Mouse (Mus musculus) layer of hippocampus, adult 9-11 months (tissue): ENCODE results near the gene Ky.

Source experiments
- DNase-seq: peaks from one replicate; pipeline ENCODE4 v3.0.0; 2022

Gene Ky

DNA sequence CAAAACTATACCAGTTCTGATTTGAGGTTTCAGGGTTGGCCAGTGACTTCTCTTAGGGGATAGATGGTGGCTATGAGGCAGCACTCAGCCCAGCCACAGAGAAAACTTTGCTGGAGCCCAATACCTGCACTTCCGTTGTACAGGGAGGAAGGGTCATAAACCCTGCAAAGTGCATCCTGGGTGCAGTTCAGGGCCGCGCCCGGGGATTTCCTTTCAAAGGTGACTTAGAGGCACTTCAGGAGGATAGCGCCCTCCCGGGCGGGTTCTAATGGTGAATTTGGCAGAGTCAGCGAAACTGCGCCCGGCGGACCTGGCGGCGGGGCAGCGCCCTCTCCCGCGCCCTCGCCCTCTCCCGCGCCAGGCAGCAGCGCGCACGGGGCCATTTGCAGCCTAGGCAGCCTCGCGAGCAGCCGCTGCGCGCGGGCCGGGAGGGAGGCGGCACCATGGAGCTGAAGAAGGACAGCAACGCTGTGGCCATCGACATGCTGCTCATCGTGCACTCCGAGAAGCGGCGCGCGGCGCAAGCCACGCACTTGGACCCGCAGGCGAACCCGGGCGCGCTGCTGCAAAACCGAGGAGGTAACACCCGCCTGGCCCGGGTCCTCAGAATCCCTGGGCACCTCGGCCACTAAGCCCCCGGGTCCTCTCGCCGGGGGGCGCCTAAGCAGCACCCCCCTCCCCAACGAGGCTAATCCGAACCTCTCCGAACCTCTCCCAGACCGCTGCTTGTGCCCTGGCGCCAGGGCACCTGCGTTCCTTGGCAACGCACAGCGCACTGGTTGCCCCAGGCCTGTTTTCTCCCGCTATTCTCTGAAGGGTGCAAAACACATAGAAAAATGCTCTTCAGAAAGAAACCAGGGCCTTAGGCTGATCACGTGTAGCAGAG lies at the start of gene Ky:
Gene Ky (plus strand): TSS at position 51 of the 886 bp plus-strand sequence.
- no peak for DNase-seq

DNA sequence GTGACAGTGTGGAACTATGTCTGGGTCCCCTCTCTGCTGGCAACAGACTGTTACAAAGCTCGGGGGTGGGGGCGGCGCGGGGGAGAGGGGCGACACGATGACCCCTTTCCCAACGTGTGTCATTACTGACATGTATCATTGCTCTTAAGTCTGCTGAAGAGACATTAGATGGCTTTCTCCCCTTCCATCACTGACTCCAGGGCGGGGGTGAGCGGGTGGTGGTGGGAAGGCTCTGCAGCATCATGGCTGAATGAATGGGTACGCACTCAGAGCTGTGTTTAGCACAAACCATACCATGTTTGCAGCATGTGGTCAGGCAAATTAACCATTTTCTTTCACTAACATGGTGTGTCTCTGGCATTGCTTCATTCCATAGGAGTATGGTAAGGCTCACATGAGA lies 43.3 kb upstream of the Ky start:
- DNase-seq, result no peak

DNA sequence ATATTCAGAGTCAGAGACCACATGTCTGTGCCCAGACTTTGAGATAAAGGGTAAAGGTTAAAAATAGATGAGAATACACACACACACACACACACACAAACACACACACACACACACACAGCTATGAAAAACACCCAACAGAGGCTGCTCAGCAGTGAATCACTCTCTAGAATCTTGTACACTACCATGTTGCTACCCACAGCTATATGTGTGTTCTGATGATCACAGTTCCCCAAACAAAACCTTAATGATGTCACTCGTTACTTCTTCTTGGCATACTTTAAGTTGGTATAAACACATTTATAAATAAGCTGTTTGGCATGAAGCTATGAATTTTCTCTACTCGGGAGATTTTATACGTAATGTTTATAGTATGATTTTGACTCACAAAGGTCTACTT lies 40.5 kb upstream of the Ky start:
- no peak for DNase-seq

GRCm38 (mm10) chr9:102465726-102466125 lies 39.8 kb upstream of the Ky start:
- no peak for DNase-seq

GRCm38 (mm10) chr9:102470076-102470819 lies 35.3 kb upstream of the Ky start:
- DNase-seq, result peak; percentile 14

DNA sequence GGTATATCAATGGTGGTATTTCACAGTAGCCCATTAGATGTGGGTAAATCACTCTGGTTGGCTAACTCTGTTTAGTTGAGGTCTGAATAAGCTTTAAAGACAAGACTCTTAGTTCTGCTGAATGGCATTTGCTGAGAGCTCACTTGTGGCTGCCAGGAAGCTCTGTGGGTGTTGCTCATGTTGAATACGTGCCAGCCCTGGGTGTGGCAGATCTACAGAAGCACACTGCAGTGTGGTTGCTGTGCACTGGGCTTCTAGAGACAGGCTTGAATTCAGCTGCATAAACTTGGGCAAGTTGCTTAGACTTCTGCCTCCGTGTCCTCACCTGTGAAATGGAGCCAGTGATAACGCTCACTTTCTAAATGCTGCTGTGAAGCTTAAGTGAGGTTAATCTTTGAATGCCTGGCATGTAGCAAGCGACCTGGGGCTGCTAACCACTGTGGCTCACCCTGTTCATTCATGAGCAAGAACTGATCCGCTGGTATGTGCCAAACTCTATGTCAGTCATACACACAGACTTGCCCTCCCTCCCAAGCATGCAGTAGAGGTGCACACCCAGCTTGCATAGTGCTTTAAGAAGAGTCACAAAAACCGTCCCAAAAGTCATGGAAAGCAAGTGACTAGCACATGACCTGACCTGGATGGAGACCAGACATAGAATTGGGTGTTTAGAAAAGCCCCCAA lies 27.6 kb upstream of the Ky start:
- peak; percentile 73 for DNase-seq

DNA sequence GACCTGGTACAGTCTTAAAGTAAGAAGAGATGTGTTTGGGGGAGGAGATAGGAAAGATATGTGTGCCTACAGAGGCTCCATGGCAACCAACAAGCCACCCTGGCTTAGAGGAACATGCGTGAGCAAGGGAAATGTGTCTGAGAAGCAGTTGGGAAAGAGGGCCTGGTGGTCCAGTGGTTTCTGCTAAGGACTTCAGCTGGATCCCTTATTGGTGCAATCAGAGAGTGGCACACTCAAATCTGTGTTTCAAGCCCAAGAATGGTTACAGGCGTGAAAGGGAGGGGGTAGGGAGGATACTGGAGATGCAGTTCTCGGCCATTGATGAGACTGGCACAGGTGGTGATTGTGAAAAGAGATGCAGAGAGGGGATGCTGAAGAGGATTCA lies 27.1 kb upstream of the Ky start:
- no peak for DNase-seq

DNA sequence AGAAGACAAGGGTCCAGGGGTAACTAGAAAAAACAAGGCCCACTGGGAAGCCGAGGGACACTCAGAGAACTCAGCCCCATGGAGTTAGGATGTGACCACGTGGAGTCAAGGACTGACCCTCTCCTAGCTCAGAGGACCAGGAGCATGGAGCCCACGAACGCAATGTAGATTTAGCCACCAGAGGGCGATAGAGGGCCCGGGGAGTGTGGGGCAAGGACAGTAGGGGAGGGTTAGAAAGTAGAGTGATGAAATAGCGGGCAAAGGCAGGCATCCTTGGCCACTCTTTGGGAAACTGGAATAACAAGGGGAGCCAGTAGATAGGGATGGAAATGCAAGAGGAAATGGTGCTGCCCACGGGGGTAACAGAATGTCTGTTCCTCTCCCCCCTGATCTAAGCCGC lies 26.5 kb upstream of the Ky start:
- DNase-seq, result no peak

DNA sequence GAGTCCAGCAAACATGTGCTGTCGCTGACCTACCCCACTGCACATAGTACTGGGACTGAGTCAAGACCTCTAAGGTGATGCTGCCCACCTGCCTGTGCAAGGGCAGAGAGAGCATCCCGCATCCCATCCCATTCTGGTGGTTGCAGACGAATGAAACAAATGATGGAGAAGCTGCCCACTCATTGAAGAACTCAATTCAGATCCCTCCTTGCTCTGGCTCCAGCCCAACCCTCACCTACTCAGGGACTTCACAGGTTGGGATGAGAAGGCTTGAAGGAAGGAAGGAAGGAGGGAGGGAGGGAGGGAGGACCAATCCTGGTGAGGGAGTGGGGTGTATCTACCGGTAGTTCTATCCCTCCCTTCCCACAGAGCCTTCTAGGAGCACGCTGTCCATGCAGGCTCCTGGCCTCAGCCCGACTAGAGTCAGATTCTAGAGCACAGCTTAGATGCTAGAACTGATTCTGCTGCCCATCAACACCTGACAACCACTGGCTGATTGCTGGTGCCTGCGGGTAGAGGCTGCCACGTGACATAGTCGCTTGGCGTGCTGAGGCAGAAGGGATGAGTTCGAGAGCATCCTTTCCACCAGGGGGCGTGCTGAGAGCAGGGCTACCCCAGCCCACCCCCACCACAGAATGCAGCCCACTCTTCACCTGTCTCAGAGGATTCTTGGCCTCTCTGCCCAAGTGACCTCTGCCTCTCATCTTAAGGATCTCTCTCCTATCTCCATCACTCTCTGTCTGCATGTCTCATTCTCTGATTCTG lies 13.3 kb upstream of the Ky start:
- DNase-seq, result no peak

DNA sequence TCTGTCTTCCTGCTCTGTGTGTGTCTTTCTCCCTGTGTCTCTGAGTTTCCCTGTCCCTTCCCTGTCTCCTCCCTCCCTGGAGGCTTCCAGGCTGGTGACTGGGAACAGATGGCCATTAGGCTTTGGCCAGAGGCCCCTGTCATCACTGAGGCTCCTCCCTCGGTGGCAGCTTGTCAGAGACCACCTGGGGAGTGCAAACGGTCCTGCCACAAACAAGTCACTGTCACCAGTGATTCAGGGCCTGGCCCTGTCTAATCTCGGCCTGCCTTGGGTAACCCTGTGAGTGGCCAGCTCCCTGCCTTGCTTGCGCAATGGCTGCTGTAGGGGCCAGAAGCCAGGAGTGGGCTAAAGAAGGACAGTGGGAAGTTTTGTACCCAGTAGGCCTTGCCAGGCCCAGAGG lies 12.5 kb upstream of the Ky start:
- no peak for DNase-seq

GRCm38 (mm10) chr9:102493916-102494315 lies 11.6 kb upstream of the Ky start:
- no peak for DNase-seq

DNA sequence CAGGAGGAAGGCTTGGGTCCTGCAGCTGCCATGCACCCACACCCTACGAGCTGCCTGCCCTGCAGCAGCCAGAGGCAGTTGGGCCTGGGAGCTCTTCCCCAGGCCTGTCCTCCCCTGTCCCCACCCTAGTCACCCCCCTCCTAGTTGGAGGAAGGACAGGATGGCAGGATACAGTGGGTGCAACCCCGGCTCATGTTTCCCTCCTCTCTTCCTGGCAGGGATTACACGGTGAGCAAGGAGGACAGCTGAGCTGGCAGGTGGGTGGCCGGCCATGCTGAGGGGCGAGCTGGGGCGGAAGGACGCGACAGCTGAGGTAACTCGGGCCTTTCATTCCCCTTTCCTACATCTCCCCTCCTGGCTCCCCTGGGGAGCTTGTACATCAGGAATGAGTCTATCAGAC lies 11.1 kb upstream of the Ky start:
- no peak for DNase-seq

DNA sequence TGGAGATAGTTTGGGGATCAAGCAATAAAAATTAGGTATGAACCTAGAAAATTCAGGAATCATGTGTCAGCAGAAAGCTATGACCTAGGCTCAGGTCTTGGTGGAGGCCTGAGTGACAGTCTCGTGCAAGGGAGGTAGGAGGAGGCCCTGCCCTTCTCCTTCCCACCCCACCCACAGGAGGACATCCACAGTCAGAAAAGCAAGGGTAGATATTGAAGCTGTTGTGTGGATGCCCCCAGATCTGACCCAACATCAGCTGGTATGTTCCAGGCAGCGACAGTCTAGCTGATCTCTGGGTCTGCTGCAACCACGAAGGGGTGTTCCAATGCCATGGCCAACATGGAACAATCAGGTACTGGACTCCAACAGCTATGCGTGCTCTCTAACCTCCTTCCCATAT lies 10.3 kb upstream of the Ky start:
- no peak for DNase-seq

DNA sequence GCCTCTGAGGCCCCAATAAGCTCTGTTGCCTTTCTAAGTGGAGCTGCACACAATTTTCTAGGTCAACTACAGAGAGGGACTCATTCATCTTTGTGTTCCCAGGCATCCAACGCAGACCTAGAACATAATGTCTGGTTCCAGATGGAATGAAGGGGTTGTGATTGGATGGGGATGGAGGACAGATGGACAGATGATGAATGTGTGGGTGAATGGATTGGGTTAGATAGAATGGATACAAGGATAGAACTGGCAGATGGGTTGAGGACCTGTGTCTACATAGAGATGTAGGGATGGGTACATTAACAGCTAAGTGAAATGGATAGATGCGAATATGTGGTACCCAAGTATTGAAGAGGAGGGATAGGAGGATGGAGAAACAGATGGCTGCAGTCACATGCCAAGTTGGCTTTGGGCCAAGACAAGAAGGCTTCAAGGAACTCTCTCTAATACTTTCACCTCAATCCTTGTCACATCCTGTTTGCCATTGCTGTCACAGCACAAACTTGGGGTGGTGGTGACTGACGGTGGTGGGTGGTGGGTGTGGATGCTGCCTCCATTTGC lies 9.0 kb upstream of the Ky start:
- DNase-seq, result peak; percentile 92

- no peak for DNase-seq
Measured at GRCm38 (mm10) chr9:102497089-102497690, 8.4 kb upstream of the Ky start.

GRCm38 (mm10) chr9:102497833-102498430 lies 7.6 kb upstream of the Ky start:
- DNase-seq, result no peak

DNA sequence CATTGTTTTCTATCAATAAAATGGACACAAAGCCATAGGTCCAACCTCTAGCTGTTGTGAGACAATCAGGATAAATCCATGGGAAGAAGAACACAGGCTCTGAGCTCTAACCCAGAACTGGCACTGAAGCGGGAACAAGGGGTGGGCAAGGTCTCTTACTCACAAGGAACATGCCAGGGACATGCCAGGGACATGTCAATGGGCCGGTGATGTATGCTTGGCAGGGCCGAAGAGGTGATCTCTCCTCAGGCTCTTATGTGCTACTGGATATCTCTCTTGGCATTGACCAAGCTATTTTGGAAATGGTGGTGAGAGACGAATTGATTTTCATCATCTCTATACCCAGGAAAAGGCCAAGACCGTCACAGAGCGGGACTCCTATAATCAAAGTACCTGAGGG lies 6.8 kb upstream of the Ky start:
- DNase-seq, result no peak

DNA sequence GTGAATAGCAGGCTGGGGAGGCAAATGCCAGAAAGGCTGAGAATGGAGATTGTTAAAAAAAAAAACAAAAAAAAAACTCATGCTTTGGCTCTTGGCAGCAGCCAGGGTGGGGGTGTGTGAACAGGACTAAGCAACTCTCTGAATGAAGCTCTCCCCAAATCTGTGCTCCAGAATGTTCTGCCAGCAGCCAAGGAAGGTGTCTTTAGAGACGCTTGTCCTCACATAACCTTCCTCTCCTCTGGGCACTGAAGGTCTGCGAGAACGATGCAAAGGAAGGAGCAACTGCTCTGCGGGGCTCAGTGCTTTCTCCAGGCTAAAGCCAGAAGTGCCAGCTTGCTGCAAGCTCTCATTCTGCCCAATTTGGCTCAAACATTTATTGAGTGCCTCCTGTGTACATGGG lies 6.3 kb upstream of the Ky start:
- DNase-seq, result peak; percentile 84

GRCm38 (mm10) chr9:102499746-102500145 lies 5.8 kb upstream of the Ky start:
- no peak for DNase-seq

- DNase-seq, result no peak
Measured at GRCm38 (mm10) chr9:102501113-102501512, 4.4 kb upstream of the Ky start.

GRCm38 (mm10) chr9:102502015-102502633 lies 3.4 kb upstream of the Ky start:
- no peak for DNase-seq
